Mouse (Mus musculus): Measurements from ENCODE around the gene Mpdu1.
A peak's percentile ranks its signal among the peaks of the same experiment; 100 is the strongest.
"Not testable (repeated sequence)": the region's sequence is repeated elsewhere in the genome, so short reads cannot be mapped to it uniquely, and the experiment has no call there.

Gene Mpdu1

DNA sequence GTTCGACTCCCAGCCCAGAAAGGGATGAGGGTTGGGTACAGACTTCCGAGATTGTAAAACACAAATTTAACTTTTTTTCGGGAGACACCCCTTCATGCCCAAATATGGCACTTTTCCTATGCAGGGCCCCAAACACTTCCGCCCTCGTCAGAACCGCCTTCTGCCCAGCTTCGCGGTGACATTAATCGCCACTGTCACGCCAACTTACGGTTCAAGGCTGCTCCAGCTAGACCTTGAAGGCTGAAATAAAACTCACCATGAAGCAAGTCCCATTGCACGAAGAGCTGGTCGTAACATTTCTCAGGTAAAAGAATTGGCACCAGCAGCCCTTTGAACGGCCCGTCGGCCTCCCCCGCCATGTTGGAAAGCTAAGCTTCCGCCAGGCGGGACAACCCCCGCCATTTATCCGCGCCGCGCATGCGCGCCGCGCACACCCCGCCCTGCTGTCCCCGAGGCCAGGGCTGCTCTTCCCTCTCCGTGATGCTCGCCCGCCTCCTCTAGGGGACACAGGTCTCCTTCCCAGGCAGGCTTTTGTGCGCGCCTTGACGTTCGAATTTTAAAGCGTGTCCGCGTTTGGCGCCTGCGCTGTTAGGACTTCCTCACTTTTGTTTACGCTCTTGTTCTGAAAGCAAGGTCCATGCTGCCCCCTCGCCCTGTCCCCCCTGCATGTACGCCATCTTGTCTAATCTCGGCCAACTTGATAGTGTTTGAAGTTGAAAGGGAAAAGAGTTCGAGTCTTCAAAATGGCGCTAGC, at the start of gene Mpdu1:
Gene Mpdu1, minus strand, starts transcription at position 430 of the 754 bp plus-strand sequence.
- peak; percentile 91 for DNase-seq

DNA sequence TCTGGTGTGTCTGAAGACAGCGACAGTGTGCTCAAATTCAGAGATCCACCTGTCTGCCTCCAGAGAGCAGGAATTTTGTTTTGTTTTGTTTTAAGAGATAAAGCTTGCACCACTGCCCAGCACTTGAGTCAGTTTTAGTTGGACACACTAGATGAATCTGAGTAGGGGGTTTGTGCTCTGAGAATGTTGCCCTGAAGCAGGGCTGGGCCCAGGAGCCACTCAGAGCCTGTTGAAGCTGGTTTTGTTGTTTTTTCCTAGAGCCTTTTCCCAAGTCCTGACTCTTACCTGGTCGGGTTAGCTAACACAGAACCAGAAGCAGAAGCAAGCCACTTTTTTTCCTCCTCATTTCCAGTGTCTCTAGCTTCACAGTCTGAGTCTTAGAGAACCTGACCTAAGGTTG, 48.6 kb upstream of the Mpdu1 start:
- no peak for DNase-seq

DNA sequence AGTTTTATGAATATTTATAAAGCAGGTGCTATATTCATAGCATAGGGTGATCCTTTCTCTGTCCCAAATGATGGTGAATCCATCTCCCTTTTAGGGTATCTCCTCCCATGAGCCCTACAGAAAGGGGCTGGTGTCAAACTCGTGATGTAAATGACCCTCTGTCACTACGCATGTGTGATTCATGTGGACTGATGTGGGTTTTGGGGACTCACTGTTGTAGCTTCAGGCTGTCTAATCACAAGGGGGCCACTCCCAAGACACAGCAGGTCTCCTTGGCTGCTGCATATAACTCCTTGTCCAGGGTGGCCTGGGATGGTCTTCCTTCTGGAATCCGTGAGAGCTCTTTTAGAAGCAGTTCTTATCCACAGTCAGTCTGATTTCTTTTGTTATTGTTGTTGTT, 48.0 kb upstream of the Mpdu1 start:
- no peak for DNase-seq

DNA sequence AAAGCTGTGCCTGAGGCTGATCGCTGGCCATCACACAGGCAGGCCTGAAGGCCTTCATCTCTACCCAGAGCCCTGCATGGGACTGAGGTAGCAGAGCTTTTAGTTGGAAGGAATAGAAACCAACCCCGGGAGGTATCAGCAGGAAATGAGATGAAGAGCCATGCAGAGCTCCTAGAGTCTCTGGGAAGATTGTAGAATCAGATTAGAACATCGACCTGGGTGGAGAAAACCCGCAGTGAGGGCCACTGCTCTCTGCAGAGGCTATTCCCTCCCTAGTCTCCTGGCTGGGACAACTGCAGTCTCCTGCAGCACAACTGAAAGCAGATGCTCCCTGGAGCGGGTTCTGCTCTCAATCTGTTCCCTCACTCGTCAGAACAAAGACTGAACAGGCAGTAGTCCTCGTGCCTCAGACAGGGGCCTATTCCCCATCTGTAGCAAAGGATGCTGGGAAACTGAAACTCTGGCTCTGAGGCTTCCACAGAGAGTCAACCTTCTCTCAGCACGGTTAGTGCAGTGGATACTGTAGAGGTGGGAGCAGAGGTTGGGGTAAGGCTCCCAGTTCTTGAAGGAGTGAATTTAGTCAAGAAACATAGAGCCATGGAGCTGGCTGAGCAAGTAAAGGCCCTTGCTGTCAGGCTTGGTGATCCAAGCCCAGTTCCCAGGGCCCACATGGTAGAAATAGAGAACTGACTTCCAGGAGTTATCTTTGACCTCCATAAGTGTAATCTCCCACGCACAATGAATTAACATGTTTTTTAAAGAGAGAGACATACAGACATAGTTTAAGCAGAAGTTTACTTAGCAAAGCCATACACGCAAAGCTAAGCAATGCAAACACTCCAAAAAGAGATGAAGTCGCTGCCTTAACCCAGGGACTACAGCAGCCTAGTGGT, 47.4 kb upstream of the Mpdu1 start:
- DNase-seq: no peak

DNA sequence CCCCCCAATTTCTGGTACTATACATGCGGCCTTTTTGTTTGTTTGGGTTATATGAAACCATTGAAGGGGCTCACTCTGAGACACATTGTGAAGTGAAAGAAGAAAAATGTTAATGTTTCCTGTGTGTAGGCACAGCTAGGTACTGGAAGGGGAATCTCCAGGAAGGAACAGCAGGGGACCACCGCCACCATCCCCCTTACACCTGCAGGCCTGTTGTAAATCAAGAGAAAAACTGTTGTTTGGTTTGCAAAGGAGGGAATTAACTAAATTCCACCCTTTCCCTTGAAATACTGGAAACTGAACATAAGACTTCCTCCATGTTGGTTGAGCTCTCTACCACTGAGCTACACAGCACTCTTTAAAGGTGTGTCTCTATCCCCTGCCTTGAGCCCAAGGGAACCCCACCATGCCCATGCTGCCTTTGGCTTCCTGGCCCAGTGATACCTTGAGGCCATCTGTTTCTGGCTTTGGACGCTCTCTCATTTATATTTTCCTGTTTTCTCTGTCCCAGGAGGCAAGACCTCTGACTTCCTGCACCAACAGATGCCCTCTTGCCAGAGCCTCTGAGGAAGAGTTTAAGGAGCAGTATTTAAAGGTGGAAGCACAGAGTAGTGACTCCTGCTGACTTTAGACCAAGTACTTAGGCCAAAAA, 46.3 kb upstream of the Mpdu1 start:
- no peak for DNase-seq

DNA sequence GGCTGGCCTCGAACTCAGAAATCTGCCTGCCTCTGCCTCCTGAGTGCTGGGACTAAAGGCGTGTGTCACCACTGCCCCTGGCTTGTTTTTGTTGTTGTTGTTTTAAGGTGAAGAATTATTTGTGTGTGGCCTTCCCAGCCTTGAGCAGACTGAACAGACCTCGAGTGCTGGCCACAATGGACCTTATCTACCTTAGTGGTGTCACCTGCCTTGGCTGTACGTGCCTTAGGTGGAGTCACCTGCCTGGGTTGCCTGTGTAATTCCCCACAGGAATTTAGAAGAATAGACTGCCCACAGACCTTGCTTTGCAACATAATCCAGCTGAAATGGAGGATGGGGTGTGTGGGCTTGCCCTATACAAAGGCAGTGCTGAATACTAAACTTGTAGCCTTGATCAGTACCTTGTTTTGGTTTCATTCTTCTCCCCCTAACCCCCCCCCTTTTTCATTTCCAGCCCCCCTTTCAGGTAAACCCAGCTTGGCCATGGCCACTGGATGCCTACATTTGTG, 45.5 kb upstream of the Mpdu1 start:
- DNase-seq: no peak

DNA sequence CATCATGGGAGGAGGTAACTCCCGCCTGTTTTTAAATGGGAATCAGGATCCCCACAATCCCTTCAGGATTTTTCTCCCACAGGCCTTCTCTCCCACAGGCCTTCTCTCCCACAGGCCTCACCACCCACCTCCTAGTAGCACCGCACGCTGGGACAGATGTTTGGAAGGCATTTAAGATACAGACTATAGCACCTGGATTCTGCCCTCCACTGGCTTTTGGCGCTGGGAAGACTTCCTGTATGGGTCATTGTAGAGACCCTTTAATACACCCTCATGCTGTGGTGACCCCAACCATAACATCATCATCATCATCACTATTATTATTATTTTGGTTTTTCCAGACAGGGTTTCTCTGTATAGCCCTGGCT, 45.0 kb upstream of the Mpdu1 start:
- no peak for DNase-seq

DNA sequence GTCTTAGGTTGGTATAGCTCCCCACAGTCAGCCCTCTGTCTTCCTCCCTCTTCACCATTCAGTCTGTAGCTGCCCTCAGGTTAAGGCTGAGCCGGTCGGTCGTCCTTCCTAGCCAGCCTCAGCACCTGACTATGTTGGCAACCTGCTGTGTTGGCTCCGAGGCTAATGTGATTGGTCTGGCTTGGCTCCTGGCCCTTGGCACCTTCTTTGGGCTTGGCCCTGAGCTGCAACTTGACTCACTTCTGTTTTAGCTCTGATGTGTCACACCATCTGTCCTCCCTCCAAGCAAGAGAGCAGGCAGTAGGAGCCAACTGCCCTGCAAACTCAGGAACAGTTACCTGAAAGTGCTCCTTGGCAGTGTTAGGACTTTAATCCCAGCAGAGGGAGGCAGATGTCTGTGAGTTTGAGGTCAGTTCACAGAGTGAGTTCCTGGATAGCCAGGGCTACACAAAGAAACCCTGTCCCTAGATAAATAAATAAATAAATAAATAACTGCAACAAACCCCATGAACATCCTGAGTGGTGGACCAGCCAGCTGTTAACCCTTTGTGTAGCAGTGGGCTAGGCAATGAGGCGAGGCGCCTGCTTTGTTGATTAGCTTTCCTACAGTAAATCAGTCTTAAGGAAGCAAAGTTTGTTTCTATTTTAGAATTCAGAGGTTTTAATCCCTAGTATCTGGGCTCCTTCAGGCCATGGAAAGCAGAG, 44.5 kb upstream of the Mpdu1 start:
- DNase-seq: no peak

DNA sequence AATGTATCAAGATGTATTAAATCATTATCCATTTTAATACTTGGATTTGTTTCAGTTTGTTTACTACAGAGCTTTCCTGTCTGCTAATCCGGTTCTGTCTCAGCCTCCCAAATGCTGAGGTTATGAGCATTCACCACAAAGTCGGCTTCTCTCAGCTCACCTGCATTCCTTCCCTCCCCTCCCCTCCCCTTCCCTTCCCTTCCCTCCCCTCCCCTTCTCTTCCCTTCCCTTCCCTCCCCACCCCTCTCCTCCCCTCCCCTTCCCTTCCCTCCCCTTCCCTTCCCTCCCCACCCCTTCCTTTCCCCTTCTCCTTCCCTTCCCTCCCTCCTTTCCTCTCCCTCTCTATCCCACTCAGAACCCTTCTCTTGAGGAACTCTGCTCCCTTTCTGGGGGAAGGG, 42.2 kb upstream of the Mpdu1 start:
- DNase-seq: no peak

DNA sequence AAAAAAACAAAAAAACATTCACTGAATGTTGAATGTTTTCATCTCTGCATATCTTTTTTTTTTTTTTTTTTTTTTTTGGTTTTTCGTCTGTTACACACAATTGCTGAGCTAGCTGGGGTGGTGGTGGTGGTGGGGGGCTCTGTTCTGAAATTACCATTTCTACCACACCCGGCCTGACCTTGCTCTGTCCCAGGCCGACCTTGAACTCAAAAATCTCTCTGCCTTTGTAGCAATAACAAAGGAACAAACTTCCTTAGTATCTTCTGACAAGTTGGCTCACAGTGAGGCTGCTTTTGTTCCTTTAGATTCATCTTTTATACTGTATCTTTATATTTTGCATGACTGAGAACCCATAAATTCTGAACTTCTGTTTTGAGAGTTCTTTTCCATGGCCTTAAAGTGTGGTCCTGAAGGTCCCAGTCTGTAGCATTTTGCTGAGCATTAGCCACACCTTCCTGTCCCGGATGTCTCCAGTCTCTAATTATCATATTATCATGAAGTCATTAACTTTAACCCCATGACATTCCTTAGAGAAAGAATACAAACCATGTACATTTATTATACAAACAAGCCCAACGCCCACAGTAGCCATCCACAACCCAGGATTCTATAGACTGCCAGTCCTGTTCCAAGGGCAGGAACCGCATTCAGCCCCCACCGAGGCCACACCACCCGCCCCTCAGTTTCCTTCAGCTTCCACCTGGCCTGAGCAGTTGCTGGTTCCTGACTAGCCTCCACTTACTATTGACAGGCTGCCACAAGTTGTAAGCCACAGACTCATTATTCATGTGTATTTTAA, 41.6 kb upstream of the Mpdu1 start:
- DNase-seq: no peak

DNA sequence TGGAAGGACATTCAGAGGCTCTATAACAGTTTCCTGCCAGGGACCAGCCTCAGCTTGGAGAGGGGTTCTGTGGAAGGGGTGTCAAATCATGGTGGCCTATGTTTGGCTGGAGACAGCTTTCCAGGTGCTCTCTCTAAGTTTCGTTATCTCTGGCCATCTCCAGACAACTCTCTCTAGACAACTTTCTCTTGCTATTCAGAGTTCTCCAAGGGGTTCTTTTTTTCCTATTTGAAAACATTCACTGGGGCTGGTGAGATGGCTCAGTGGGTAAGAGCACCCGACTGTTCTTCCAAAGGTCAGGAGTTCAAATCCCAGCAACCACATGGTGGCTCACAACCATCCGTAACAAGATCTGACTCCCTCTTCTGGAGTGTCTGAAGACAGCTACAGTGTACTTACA, 40.9 kb upstream of the Mpdu1 start:
- not testable (repeated sequence) for DNase-seq

DNA sequence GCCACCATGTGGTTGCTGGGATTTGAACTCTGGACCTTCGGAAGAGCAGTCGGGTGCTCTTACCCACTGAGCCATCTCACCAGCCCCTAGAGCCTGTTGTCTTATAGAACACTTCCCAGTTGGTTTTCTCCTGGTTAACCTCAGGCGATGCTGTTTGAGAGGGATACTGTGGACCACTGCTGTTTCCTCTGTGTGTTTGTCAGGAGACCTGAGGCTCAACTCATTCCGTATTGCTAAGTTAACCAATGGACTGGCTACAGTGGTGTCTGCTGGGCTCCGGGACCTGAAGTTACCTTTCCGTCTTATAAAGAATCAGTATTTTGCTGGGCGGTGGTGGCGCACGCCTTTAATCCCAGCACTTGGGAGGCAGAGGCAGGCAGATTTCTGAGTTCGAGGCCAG, 40.4 kb upstream of the Mpdu1 start:
- not testable (repeated sequence) for DNase-seq

DNA sequence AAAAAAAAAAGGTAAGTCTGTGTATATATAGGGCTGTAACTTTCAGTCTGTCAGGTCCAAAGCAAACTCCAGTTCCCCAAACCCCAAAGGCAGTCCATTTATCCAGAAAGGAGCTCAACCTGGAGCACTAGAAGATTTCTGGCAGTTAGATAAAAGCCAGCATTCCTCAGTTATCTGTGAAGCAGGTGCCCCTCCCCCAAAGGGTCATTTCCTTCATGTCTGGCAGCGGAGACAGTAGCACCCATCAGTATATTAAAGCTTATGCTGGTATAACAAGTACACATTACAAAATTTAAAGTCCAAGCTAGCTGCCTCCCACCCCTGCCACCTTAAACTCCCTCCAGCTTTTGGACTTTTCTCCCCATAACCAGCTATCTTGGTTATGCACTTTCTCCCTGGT, 37.2 kb upstream of the Mpdu1 start:
- no peak for DNase-seq

DNA sequence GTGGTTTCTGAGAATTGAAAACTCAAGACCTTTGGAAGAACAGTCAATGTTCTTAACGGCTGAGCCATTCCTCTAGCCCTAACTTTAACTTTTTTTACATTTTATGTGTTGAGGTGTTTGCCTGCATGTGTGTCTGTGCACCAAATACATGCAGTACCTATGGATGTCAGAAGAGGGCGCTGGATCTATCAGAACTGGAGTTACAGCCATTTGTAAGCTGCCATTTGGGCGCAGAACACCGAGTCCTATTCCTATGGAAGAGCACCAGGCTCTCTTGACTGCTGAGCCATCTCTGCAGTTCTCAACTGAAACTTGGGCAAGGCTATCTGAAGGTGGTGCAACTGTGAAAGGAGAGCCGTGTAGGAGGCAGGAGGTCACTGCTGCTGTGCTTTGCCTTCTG, 36.1 kb upstream of the Mpdu1 start:
- DNase-seq: no peak

DNA sequence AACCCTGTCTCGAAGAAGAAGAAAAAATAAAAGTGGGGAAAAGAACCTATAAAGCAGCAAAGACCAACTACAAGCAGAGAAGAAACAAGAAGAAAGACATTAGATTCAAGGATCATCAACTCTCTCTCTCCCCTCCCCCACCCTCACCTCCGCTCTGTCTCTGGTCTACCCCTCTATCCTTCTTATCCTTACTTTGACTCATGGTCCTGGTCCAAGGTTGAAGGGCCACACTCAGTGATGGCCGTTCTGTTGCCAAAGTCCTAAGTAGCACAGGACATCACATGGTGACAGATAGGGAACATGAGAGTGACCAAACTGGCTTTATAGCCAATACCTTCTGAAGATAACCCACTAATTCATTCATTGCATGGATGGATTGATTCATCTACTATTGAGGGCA, 35.0 kb upstream of the Mpdu1 start:
- DNase-seq: no peak

DNA sequence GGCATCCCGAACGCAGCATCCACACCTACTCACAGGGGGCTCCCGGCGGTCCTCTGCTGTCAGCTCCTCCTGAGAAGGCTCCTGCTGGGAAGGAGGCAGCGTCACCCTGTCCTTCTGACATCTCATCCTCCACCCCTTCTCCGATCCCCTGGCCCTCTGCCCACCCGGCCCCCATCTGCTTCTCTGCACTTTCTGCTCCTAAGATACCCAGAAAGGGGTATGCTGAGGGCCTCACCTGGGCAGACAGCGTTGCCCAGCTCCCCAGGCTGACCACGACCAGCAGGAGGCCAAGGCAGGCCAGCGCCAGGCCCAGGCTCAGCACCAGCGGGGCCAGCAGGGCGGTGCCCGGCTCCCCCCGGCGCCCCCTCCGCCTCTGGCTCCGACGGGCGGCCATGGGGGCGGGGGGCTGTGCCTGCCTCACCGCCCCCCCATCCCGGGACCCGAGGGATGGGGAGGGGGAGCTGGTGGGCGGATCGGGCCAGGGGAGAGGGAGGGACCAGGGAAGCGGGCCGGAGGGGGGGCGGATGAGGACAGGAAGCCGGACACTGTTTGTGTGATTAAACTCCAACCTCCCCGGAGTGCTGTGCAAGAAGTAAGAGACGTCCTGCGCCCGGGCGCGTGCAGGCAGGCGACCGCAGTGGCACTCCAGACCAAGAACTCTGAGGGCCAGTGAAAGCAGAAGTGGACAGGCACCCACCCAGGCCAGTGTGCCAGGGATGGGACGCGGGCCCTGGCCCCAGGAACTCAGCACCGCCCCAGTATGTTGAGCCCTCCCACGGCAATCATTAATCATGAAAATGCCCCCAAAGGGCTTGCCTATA, 33.1 kb upstream of the Mpdu1 start, which contains the start of the genes Tnfsf12 and Tnfsfm13:
Gene Tnfsf12, minus strand, starts transcription at position 489 of the 821 bp plus-strand sequence.
Gene Tnfsfm13, minus strand, starts transcription at position 738 of the 821 bp plus-strand sequence.
- peak; percentile 68 for DNase-seq

DNA sequence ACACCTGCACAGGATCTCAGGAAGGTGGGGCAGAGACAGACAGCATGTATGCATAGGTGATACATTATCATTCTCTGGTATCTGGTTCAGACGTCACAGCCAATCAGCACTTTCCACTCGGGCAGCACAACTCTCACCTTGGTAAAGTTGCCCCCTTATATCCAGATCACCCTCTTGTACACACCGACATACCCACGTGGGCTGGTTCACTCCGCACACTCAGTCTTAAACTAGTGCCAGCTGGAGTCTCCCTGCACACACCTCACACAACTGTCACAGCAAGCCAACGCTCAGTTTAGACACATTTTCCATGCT, 32.6 kb upstream of the Mpdu1 start:
- DNase-seq: no peak

DNA sequence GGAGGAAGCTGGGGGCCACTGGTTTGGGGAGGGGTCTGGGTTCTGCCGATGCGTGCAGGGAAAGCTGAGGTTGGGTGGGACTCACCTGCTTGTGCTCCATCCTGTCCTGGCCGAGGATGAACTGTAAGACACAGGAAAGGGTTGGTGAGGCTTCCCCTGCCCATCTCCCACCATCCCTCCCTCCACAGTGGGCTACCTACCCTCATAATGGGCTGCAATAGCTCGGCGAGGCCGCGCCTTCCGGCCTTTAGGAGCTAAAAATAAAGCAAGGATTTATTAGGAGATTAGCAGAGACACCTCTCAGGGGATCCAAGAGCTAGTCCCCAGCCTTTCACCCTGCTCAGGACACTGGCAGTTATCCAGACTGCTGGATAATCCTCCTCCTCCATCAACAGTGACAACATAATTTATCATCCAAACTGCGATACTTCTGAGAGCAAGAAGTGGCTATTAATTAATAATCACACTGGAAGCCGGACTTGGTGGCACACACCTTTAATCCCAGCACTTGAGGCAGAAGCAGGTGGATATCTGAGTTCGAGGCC, 31.1 kb upstream of the Mpdu1 start:
- DNase-seq: no peak

DNA sequence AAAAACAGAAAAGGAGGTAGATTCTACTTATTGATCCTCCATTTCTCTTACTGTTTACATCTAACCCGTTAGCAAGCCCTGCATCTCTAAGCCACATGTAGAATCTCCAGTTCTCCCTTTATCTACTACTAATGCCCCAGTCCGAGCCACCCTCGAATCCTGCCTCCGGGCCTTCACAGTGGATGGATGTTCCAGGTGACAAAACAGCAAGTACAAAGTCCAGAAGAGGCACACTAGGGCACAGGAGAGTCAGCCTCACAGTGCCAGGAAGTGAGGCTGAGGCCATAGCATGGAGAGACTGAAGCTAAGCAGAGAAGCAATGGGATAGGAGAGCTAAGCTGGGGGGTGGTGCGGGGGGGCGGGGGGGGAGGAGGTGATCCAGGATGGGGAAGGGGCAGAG, 30.4 kb upstream of the Mpdu1 start:
- no peak for DNase-seq

DNA sequence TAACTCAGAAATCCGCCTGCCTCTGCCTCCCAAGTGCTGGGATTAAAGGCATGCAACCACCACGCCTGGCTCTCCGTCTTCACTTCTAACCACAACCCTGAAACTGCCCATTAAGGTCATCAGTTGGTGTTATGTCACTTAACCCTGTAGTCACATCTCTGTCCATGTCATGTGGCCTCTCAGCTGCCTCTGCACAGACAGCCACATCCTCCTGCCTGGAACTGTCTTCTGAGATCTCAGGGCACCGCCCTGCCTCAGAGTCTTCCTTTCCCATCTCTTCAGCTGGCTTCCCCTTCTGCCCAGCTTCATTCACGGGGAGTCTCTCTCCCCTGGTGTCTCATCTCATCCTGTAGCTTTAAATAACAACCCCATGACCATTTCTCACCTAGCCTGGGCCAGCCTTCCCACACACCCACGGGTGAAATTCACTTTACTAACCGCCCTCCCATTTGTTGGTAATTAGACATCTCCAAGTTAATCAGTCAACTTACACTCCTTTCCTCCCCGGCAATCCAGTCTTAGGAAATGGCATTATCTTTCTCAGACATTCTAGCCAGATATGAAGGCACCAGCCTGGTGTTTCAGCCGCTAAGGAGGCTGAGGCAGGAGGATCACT, 29.9 kb upstream of the Mpdu1 start:
- no peak for DNase-seq
